Mouse (Mus musculus) heart, adult 2 months (tissue): ENCODE measurements around the gene Slc11a1.

ENCODE experiments used
- CTCF ChIP-seq: fragments of 200-600 bp; IDR thresholded peaks from 2 replicates; pipeline ENCODE4 v1.8.1; 2022; ENCODE audit warnings: antibody characterized with exemption, mild to moderate bottlenecking, moderate library complexity
- POLR2A ChIP-seq: fragments of 200-500 bp; IDR thresholded peaks from 2 replicates; pipeline ENCODE4 v1.6.1; 2011; ENCODE audit warnings: mild to moderate bottlenecking, low read depth, low read length, control low read depth; ENCODE audit not compliant: insufficient read depth

- TF ChIP-seq POLR2A (no peak), CTCF (no peak)
Observed at GRCm38 (mm10) chr1:74357531-74357930, 17.5 kb upstream of the Slc11a1 start.
